Comparison of ENCODE assay signal across 9 mouse cellular contexts in the genomic region with DNA sequence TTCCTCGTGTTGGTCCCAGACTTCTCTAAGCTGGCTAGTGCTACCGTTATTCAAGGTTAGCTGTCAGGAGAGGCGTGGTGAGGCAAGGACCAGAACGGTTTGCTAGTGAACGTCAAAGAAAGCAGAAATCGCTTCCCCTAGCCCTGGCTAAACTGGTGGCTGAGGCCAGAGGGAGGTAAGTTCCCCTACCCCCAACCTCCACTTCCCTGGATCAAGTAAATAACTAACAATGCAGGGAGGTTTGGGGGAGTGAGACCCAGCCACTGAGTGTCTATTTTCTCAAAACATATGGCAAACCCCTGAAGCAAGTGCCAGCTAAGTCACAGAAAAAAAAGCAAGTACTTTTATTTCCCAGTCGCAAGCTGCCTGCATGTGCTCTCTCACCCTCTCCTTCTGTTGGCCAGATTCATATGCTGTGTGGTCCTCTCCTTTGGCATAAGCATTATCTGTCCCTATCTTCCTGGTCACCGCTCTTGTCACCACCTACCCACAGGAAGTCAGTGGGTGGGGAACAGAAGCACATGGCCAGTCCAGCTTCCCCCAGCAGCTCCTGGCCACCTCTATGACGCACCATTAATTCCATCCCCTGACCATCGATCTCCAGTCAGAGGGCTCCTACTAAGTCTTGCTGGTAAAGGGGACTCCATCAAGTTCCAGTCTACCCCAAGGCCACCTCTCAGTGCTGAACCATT.
A peak's percentile ranks its signal among the peaks of the same experiment; 100 is the strongest.
DNase-seq lines count a peak whose midpoint lies in the region; ATAC-seq and TF ChIP-seq lines count a peak whose summit lies in the region.
"Had no signal": no experiment of that assay in that cellular context is flagged by ENCODE, and none has a peak within 500 bp of the region (broad histone marks: within the 10 kb centered on the region; RNA-seq: fewer than 3 reads in every experiment).

No protein-coding gene starts in this region.

- H3K4me1 ChIP-seq in kidney, embryonic 14.5 days (ENCODE audit: control insufficient read depth, insufficient read depth, low read length) = peaks cover 18% of the 10 kb centered on the region
- peaks cover 27% of the 10 kb centered on the region for H3K4me1 ChIP-seq in forebrain, embryonic 12.5 days
- H3K4me1 ChIP-seq in megakaryocyte, embryonic 14.5 days = peaks cover 32% of the 10 kb centered on the region

- H3K9ac ChIP-seq in kidney, embryonic 14.5 days (ENCODE audit: low read depth, low read length) = no peak overlapping the region
- no peak overlapping the region for H3K9ac ChIP-seq in forebrain, embryonic 12.5 days

- no peaks in the 10 kb centered on the region for H3K36me3 ChIP-seq in kidney, embryonic 14.5 days (ENCODE audit: control insufficient read depth, insufficient read depth, low read length)
- H3K36me3 ChIP-seq in forebrain, embryonic 12.5 days (replicated peaks) = no peaks in the 10 kb centered on the region
- H3K36me3 ChIP-seq in megakaryocyte, embryonic 14.5 days (replicated peaks; ENCODE audit: low read length) = no peaks in the 10 kb centered on the region

- intact Hi-C loops in left cerebral cortex, postnatal 4 days (cut with DNase I) = no loop called here

- no peak overlapping the region for H3K27ac ChIP-seq in kidney, embryonic 14.5 days (ENCODE audit: low read depth, low read length)
- no peak overlapping the region for H3K27ac ChIP-seq in forebrain, embryonic 12.5 days

- TF ChIP-seq CTCF in brain, embryonic 14.5 days (IDR thresholded peaks at IDR 0.05; ENCODE audit: borderline replicate concordance, extremely low read depth, insufficient read depth, insufficient read length) = no peak

- peak; percentile 37; the same call in 1 of the 2 replicates for ATAC-seq in kidney, embryonic 14.5 days (ENCODE audit: low FRiP score, low TSS enrichment)
- peak; percentile 9; the same call in 1 of the 2 replicates for ATAC-seq in forebrain, embryonic 12.5 days (ENCODE audit: low FRiP score)

- H3K4me2 ChIP-seq in kidney, embryonic 14.5 days (replicated peaks; ENCODE audit: low read depth, low read length) = peak overlapping the region; percentile 52
- peak overlapping the region; percentile 61 for H3K4me2 ChIP-seq in forebrain, embryonic 12.5 days

- WGBS in kidney, embryonic 14.5 days = 38% methylated on average over 10 of the region's 10 CpGs
- 72% methylated on average over 10 of the region's 10 CpGs for WGBS in forebrain, embryonic 12.5 days

- no peak for TF ChIP-seq POLR2A in brain, embryonic 14.5 days (IDR thresholded peaks at IDR 0.05; ENCODE audit: borderline replicate concordance, extremely low read depth, insufficient read depth, insufficient read length, poor library complexity, severe bottlenecking)

- no peak overlapping the region for H3K4me3 ChIP-seq in kidney, embryonic 14.5 days (ENCODE audit: low read length)
- H3K4me3 ChIP-seq in forebrain, embryonic 12.5 days (replicated peaks) = no peak overlapping the region
- peak overlapping the region; percentile 2 for H3K4me3 ChIP-seq in megakaryocyte, embryonic 14.5 days (replicated peaks)

- no peaks in the 10 kb centered on the region for H3K9me3 ChIP-seq in kidney, embryonic 14.5 days (ENCODE audit: control insufficient read depth, low read length)
- no peaks in the 10 kb centered on the region for H3K9me3 ChIP-seq in forebrain, embryonic 12.5 days
- H3K9me3 ChIP-seq in megakaryocyte, embryonic 14.5 days = peaks cover 14% of the 10 kb centered on the region

- no peaks in the 10 kb centered on the region for H3K27me3 ChIP-seq in kidney, embryonic 14.5 days (ENCODE audit: control insufficient read depth, insufficient read depth, low read length)
- H3K27me3 ChIP-seq in forebrain, embryonic 12.5 days = no peaks in the 10 kb centered on the region
- peaks cover 1% of the 10 kb centered on the region for H3K27me3 ChIP-seq in megakaryocyte, embryonic 14.5 days (replicated peaks)

- no peak for DNase-seq in kidney, postnatal 14 days
- DNase-seq in brain, embryonic 14.5 days (ENCODE audit: low read depth) = peak; percentile 48
- DNase-seq in adrenal gland, postnatal 10 days = no peak
- no peak for DNase-seq in adrenal gland, adult 8-10 months
- DNase-seq in left cerebral cortex, postnatal 4 days = no peak
- DNase-seq: retina, postnatal 1 day had no signal
